Mouse (Mus musculus) embryo, embryonic 10.5 days (tissue): ENCODE data around the gene Kras.

ENCODE experiments used
- DNase-seq: peaks from one replicate; pipeline ENCODE4 v3.0.0-alpha.2; 2015; ENCODE audit warnings: low spot score

Kras gene

GRCm38 (mm10) chr6:145187093-145188088, 62.6 kb downstream of the Kras start:
- DNase-seq, result peak; percentile 73

GRCm38 (mm10) chr6:145186096-145186495, 63.9 kb downstream of the Kras start:
- DNase-seq, result no peak

GRCm38 (mm10) chr6:145182044-145182443, 68.0 kb downstream of the Kras start:
- no peak for DNase-seq

GRCm38 (mm10) chr6:145179665-145180064, 70.4 kb downstream of the Kras start:
- DNase-seq, result peak; percentile 84

- DNase-seq, result no peak
Observed at GRCm38 (mm10) chr6:145176474-145176873, 73.6 kb downstream of the Kras start.

- DNase-seq, result peak; percentile 27
Observed at GRCm38 (mm10) chr6:145175571-145175981, 74.5 kb downstream of the Kras start.

GRCm38 (mm10) chr6:145173781-145174191, 76.3 kb downstream of the Kras start:
- DNase-seq, result peak; percentile 75

GRCm38 (mm10) chr6:145171892-145172606, 78.0 kb downstream of the Kras start:
- DNase-seq, result no peak
